Comparison of ENCODE assay signal across 8 mouse cellular contexts in genomic region chr9:83691332-83692198, GRCm38 (mm10).
DNase-seq lines count a peak whose midpoint lies in the region; ATAC-seq lines count a peak whose summit lies in the region.

No protein-coding gene starts in this region.

- 0 out of 2 replicates have a peak overlapping the region, but pooled peaks have one; percentile 21 for H3K9ac ChIP-seq in midbrain, embryonic 11.5 days (ENCODE audit: low read length)

- peak; percentile 92 for ATAC-seq in midbrain, embryonic 11.5 days (ENCODE audit: low FRiP score)

- H3K27ac ChIP-seq in midbrain, embryonic 11.5 days (ENCODE audit: low read depth, low read length) = no peak overlapping the region

- peak; percentile 21 for DNase-seq in 3134 (ENCODE audit: extremely low read depth, insufficient read length, low spot score)
- peak; percentile 45 to 57 for DNase-seq in adrenal gland, adult 18-20 months (ENCODE audit: low spot score in 2 of 2)
- peak; percentile 68 for DNase-seq in embryo, embryonic 11.5 days (ENCODE audit: low read depth, low spot score)
- peak; percentile 52 to 76 for DNase-seq in heart, adult 18-20 months
- peak; percentile 73 for DNase-seq in kidney, adult 18-20 months
- DNase-seq in left cerebral cortex, postnatal 4 days = peak; percentile 77
- peak; percentile 98 for DNase-seq in midbrain, embryonic 11.5 days (ENCODE audit: low spot score, missing footprints)
- peak; percentile 6 for DNase-seq in spleen, adult 12 weeks (ENCODE audit: low spot score)

- peak overlapping the region; percentile 33; the same call in 1 of the 2 replicates for H3K4me2 ChIP-seq in midbrain, embryonic 11.5 days

- peak overlapping the region; percentile 17; the same call in 1 of the 2 replicates for H3K4me3 ChIP-seq in midbrain, embryonic 11.5 days (ENCODE audit: low read depth, low read length)

- no peaks in the 10 kb centered on the region for H3K9me3 ChIP-seq in midbrain, embryonic 11.5 days (ENCODE audit: control insufficient read depth, low read length)

- H3K27me3 ChIP-seq in midbrain, embryonic 11.5 days (ENCODE audit: control insufficient read depth, insufficient read depth, low read length) = no peaks in the 10 kb centered on the region

- 20% methylated on average over 24 of the region's 24 CpGs for WGBS in midbrain, embryonic 11.5 days

- H3K36me3 ChIP-seq in midbrain, embryonic 11.5 days (ENCODE audit: control insufficient read depth, insufficient read depth, low read length) = no peaks in the 10 kb centered on the region

- H3K4me1 ChIP-seq in midbrain, embryonic 11.5 days (ENCODE audit: control insufficient read depth, insufficient read depth, low read length) = no peaks in the 10 kb centered on the region

- intact Hi-C loops in left cerebral cortex, postnatal 4 days (cut with DNase I) = no loop called here

Comparison
In these comparisons a context has a peak if more than half of its experiments do, and no peak if none do; other contexts are left out.
1. DNase-seq: peak in every context shown above with its lines; median percentile 98 in midbrain, embryonic 11.5 days; 77 in left cerebral cortex, postnatal 4 days; 73 in kidney, adult 18-20 months; 68 in embryo, embryonic 11.5 days; 64 in heart, adult 18-20 months; 51 in adrenal gland, adult 18-20 months; 21 in 3134; 6 in spleen, adult 12 weeks.